Mouse (Mus musculus) lung, postnatal 0 days (tissue): ENCODE results near the gene Zfp692. TPM values are rescaled to one million over a fixed set of nuclear protein-coding genes. Genes with fewer than 3 reads are reported as not detected.
"Not testable (repeated sequence)": the region's sequence is repeated elsewhere in the genome, so short reads cannot be mapped to it uniquely, and the experiment has no call there.

ENCODE experiments used
- ATAC-seq: fragments of 200-750 bp; cut with Nextera tagmentation; 2 replicates; pipeline ENCODE4 v1.8.0; 2017; ENCODE audit warnings: moderate library complexity
- DNase-seq: peaks from one replicate; pipeline ENCODE4 v3.0.0-alpha.2; 2016; ENCODE audit warnings: low spot score
- H3K27ac ChIP-seq: fragments of 300-500 bp; sonication (generic); 2 replicates; pipeline ENCODE4 v1.5.1; 2014; ENCODE audit warnings: antibody characterized with exemption, mild to moderate bottlenecking, low read length, mixed read lengths
- H3K27me3 ChIP-seq: fragments of 300-500 bp; sonication (generic); replicated peaks from 2 replicates; pipeline ENCODE4 v1.6.1; 2014; ENCODE audit warnings: low read length, mixed read lengths; ENCODE audit not compliant: insufficient read depth
- H3K36me3 ChIP-seq: fragments of 300-500 bp; sonication (generic); 2 replicates; pipeline ENCODE4 v1.6.1; 2014; ENCODE audit warnings: low read length, mixed read lengths; ENCODE audit not compliant: insufficient read depth
- H3K4me1 ChIP-seq: fragments of 300-500 bp; sonication (generic); 2 replicates; pipeline ENCODE4 v1.6.1; 2014; ENCODE audit warnings: antibody characterized with exemption, low read depth, low read length, mixed read lengths; ENCODE audit not compliant: insufficient read depth
- H3K4me2 ChIP-seq: fragments of 300-500 bp; sonication (generic); replicated peaks from 2 replicates; pipeline ENCODE4 v1.6.1; 2014; ENCODE audit warnings: low read depth, mild to moderate bottlenecking, low read length, moderate library complexity, mixed read lengths
- H3K4me3 ChIP-seq: fragments of 300-500 bp; sonication (generic); 2 replicates; pipeline ENCODE4 v1.5.1; 2014; ENCODE audit warnings: low read depth, low read length
- H3K9ac ChIP-seq: fragments of 300-500 bp; sonication (generic); replicated peaks from 2 replicates; pipeline ENCODE4 v1.6.1; 2014; ENCODE audit warnings: low read depth, mild to moderate bottlenecking
- H3K9me3 ChIP-seq: fragments of 300-500 bp; sonication (generic); 2 replicates; pipeline ENCODE4 v1.6.1; 2016; ENCODE audit warnings: low read length, mixed read lengths
- CTCF ChIP-seq: IDR thresholded peaks from 2 replicates; pipeline ENCODE4 v1.5.1; 2016; ENCODE audit warnings: antibody characterized with exemption, mild to moderate bottlenecking
- EP300 ChIP-seq: IDR thresholded peaks from 2 replicates; pipeline ENCODE4 v1.6.1; 2016; ENCODE audit warnings: antibody characterized with exemption, mild to moderate bottlenecking, control low read depth
- WGBS: fragments of 180-500 bp; shearing (Covaris S2); extraction: QIAGEN DNeasy Blood & Tissue Kit; methylation state at CpG from one replicate; pipeline ENCODE4 v1.1.7; 2014; 5-methylcytosine and 5-hydroxymethylcytosine counted together
- polyA plus RNA-seq: library from polyadenylated mRNA; unstranded; fragments of >200 nt; fragmentation: Nextera tagmentation; extraction: Ambion mirVana; gene quantifications from 2 replicates; pipeline ENCODE4 v1.2.1, GENCODE M21; 2015

Gene Zfp692
- polyA plus RNA-seq, 1 experiment from 2014 or later: 5.6 TPM

DNA sequence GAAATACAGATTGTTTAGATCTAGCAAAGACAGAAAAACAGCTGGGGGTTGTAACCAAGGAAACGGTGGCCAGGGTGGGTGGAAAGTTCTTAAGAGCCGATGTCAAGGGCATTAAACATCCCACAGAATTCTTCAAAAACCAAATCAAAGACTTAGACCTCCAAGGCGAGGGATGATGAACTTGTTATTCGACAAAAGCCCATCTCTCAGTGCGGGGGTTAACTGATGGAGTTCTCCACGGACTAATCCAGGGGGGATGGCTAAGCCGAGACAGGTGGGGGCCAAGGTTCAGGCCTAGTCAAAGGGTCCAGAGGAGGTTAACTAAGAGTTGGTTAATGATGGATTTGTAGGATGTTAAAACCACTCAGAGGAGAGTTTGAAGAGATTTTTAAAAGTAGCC, 3.3 kb upstream of the Zfp692 start:
- Histone ChIP-seq H3K4me1 (peaks cover 10% of the 10 kb centered on the region), H3K9ac (no peak overlapping the region), H3K27me3 (no peaks in the 10 kb centered on the region), H3K4me3 (no peak overlapping the region), H3K36me3 (no peaks in the 10 kb centered on the region), H3K27ac (no peak overlapping the region), H3K4me2 (no peak overlapping the region), H3K9me3 (no peaks in the 10 kb centered on the region)
- 21% methylated on average over 7 of the region's 7 CpGs for WGBS
- no peak for DNase-seq
- TF ChIP-seq CTCF: no peak
- TF ChIP-seq EP300: no peak
- ATAC-seq: no peak

DNA sequence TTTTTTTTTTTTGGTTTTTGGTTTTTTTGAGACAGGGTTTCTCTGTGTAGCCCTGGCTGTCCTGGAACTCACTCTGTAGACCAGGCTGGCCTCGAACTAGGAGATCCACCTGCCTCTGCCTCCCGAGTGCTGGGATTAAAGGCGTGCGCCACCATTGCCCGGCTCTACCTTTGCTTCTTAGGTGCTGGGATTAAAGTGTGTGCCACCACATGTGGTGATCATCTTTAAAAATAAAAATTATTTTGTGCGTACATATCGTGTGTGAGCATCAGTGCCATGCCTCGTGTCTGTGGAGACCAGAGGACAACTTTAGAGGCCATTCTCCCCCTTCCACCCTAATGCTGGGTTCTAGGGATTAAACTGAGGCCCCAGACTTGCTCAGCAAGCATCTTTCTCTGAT, 1.6 kb upstream of the Zfp692 start:
- not testable (repeated sequence) for H3K36me3 ChIP-seq, H3K27ac ChIP-seq, ATAC-seq, H3K4me3 ChIP-seq, H3K9me3 ChIP-seq, H3K4me2 ChIP-seq, DNase-seq, H3K9ac ChIP-seq, H3K27me3 ChIP-seq
- WGBS: 95% methylated on average over 8 of the region's 8 CpGs
- H3K4me1 ChIP-seq: peaks cover 10% of the 10 kb centered on the region

- WGBS: under 1% methylated on average over 42 of the region's 42 CpGs
- peak; percentile 79 for DNase-seq
- H3K4me2 ChIP-seq: peak overlapping the region; percentile 67
- H3K9ac ChIP-seq: no peak overlapping the region
- peaks cover 10% of the 10 kb centered on the region for H3K4me1 ChIP-seq
- peak overlapping the region; percentile 43 for H3K4me3 ChIP-seq
- no peaks in the 10 kb centered on the region for H3K27me3 ChIP-seq
- no peaks in the 10 kb centered on the region for H3K36me3 ChIP-seq
- no peaks in the 10 kb centered on the region for H3K9me3 ChIP-seq
- ATAC-seq: peak; percentile 71
- peak overlapping the region; percentile 6 for H3K27ac ChIP-seq
- TF ChIP-seq EP300 (no peak), CTCF (peak; percentile 45)
These were observed 677 bp downstream of the Zfp692 start for GRCm38 (mm10) chr11:58307411-58308080.

DNA sequence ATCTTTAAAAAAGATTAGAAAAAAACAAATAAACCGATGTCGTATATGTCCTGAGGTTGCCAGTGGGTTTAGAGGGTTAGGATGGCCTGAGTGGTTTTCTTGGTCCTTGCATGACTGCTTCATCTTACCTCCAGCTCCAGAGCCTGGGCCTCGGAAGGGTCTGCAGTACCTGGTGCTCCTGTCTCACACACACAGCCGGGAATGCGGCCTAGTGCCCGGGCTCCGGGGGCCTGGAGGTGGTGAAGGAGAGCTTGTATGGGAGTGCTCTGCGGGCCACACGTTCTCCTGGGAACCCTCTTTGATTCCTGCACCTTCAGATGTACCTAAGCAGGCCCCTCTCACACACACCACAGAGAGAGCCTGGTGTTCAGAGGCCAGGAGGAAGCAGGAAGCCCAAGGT, 1.8 kb downstream of the Zfp692 start:
- H3K36me3 ChIP-seq: no peaks in the 10 kb centered on the region
- WGBS: 93% methylated on average over 9 of the region's 9 CpGs
- DNase-seq (no peak), ATAC-seq (no peak)
- H3K4me2 ChIP-seq: no peak overlapping the region
- H3K27ac ChIP-seq: no peak overlapping the region
- H3K9ac ChIP-seq: no peak overlapping the region
- H3K4me3 ChIP-seq: no peak overlapping the region
- peaks cover 10% of the 10 kb centered on the region for H3K4me1 ChIP-seq
- no peak for TF ChIP-seq CTCF
- TF ChIP-seq EP300: no peak
- H3K27me3 ChIP-seq: no peaks in the 10 kb centered on the region
- H3K9me3 ChIP-seq: no peaks in the 10 kb centered on the region

GRCm38 (mm10) chr11:58314069-58314468, 7.2 kb downstream of the Zfp692 start:
- Histone ChIP-seq H3K27me3 (no peaks in the 10 kb centered on the region), H3K9ac (no peak overlapping the region), H3K4me2 (no peak overlapping the region), H3K27ac (no peak overlapping the region), H3K4me3 (no peak overlapping the region), H3K4me1 (no peaks in the 10 kb centered on the region), H3K36me3 (peaks cover 7% of the 10 kb centered on the region; the same call in 1 of the 2 replicates), H3K9me3 (no peaks in the 10 kb centered on the region)
- WGBS: 84% methylated on average over 6 of the region's 6 CpGs
- DNase-seq (no peak), ATAC-seq (no peak)
- TF ChIP-seq EP300: no peak
- TF ChIP-seq CTCF: no peak

GRCm38 (mm10) chr11:58315536-58316168, 8.8 kb downstream of the Zfp692 start:
- Histone ChIP-seq H3K4me2 (no peak overlapping the region), H3K36me3 (peaks cover 7% of the 10 kb centered on the region; the same call in 1 of the 2 replicates), H3K27ac (no peak overlapping the region), H3K4me1 (no peaks in the 10 kb centered on the region), H3K4me3 (no peak overlapping the region), H3K27me3 (no peaks in the 10 kb centered on the region), H3K9me3 (no peaks in the 10 kb centered on the region), H3K9ac (no peak overlapping the region)
- no peak for ATAC-seq
- 90% methylated on average over 5 of the region's 5 CpGs for WGBS
- TF ChIP-seq EP300 (no peak), CTCF (no peak)
- no peak for DNase-seq
